10 mouse cellular contexts compared by ENCODE assay signal in genomic region chr11:121740906-121741305, GRCm38 (mm10). TPM values are rescaled to one million over a fixed set of nuclear protein-coding genes. Genes with fewer than 3 reads are reported as not detected.
DNase-seq lines count a peak whose midpoint lies in the region; ATAC-seq lines count a peak whose summit lies in the region.
"Had no signal": no experiment of that assay in that cellular context is flagged by ENCODE, and none has a peak within 500 bp of the region (broad histone marks: within the 10 kb centered on the region; RNA-seq: fewer than 3 reads in every experiment).

No protein-coding gene starts in this region.

- no peak overlapping the region for H3K4me2 ChIP-seq in stomach, embryonic 16.5 days (ENCODE audit: low read depth, low read length)
- H3K4me2 ChIP-seq in midbrain, embryonic 15.5 days = no peak overlapping the region
- H3K4me2 ChIP-seq in neural tube, embryonic 15.5 days = no peak overlapping the region

- H3K9ac ChIP-seq in stomach, embryonic 16.5 days (ENCODE audit: low read length) = no peak overlapping the region
- H3K9ac ChIP-seq in midbrain, embryonic 15.5 days = no peak overlapping the region
- no peak overlapping the region for H3K9ac ChIP-seq in neural tube, embryonic 15.5 days (replicated peaks)

- no peak overlapping the region for H3K4me3 ChIP-seq in stomach, embryonic 16.5 days (replicated peaks; ENCODE audit: low read length)
- H3K4me3 ChIP-seq in midbrain, embryonic 15.5 days = no peak overlapping the region
- H3K4me3 ChIP-seq in neural tube, embryonic 15.5 days (replicated peaks) = no peak overlapping the region

- no peaks in the 10 kb centered on the region for H3K9me3 ChIP-seq in stomach, embryonic 16.5 days (replicated peaks; ENCODE audit: control insufficient read depth, low read length)
- H3K9me3 ChIP-seq in midbrain, embryonic 15.5 days = no peaks in the 10 kb centered on the region
- no peaks in the 10 kb centered on the region for H3K9me3 ChIP-seq in neural tube, embryonic 15.5 days (replicated peaks)

- peaks cover 8% of the 10 kb centered on the region for H3K4me1 ChIP-seq in stomach, embryonic 16.5 days (ENCODE audit: control insufficient read depth, insufficient read depth, low read length)
- H3K4me1 ChIP-seq in midbrain, embryonic 15.5 days = no peaks in the 10 kb centered on the region
- H3K4me1 ChIP-seq in neural tube, embryonic 15.5 days = peaks cover 5% of the 10 kb centered on the region; the same call in 1 of the 2 replicates

- DNase-seq in ovary, adult 18-20 months (ENCODE audit: low spot score) = peak; percentile 17
- no peak for DNase-seq in ovary, postnatal 10 days (ENCODE audit: low spot score)
- peak; percentile 41 for DNase-seq in fibroblast of lung, adult 2 months (ENCODE audit: low read depth)
- DNase-seq in lung, adult 18-20 months = peak; percentile 80 to 81
- DNase-seq: cerebellum, adult 9-11 months had no signal

- 27% methylated on average over 1 of the region's 1 CpGs for WGBS in stomach, embryonic 16.5 days
- WGBS in midbrain, embryonic 15.5 days = 78% methylated on average over 1 of the region's 1 CpGs
- WGBS in neural tube, embryonic 15.5 days = 55% methylated on average over 1 of the region's 1 CpGs

- peak overlapping the region; percentile 76 for H3K27ac ChIP-seq in stomach, embryonic 16.5 days (ENCODE audit: low read length)
- H3K27ac ChIP-seq in midbrain, embryonic 15.5 days = no peak overlapping the region
- no peak overlapping the region; the same call in 1 of the 2 replicates for H3K27ac ChIP-seq in neural tube, embryonic 15.5 days (replicated peaks)
- H3K27ac ChIP-seq: kidney, postnatal 0 days had no signal

- ATAC-seq in stomach, embryonic 16.5 days (ENCODE audit: insufficient read depth, low FRiP score) = peak; percentile 81
- ATAC-seq in midbrain, embryonic 15.5 days (replicated peaks) = no peak
- no peak for ATAC-seq in neural tube, embryonic 15.5 days (ENCODE audit: low FRiP score)
- ATAC-seq: forebrain, embryonic 16.5 days had no signal

- no peaks in the 10 kb centered on the region for H3K36me3 ChIP-seq in stomach, embryonic 16.5 days (ENCODE audit: control insufficient read depth, insufficient read depth, low read length)
- no peaks in the 10 kb centered on the region for H3K36me3 ChIP-seq in midbrain, embryonic 15.5 days (replicated peaks)
- H3K36me3 ChIP-seq in neural tube, embryonic 15.5 days = no peaks in the 10 kb centered on the region

- no peaks in the 10 kb centered on the region for H3K27me3 ChIP-seq in stomach, embryonic 16.5 days (ENCODE audit: control insufficient read depth, insufficient read depth, low read length)
- H3K27me3 ChIP-seq in midbrain, embryonic 15.5 days (replicated peaks) = no peaks in the 10 kb centered on the region
- H3K27me3 ChIP-seq in neural tube, embryonic 15.5 days (replicated peaks) = no peaks in the 10 kb centered on the region

RNA-seq across cellular contexts. Expression of gene Metrnl, which starts 39.6 kb away (rescaled TPM):
- 38.5 and 48.1 TPM in 2 replicates for polyA plus RNA-seq in stomach, embryonic 16.5 days (2015; fragmentation: Nextera tagmentation; extraction: Ambion mirVana)
- polyA plus RNA-seq in midbrain, embryonic 15.5 days (2015; fragmentation: Nextera tagmentation; extraction: Ambion mirVana) = 14.1 and 16.7 TPM in 2 replicates
- 23.4 and 24.9 TPM in 2 replicates for polyA plus RNA-seq in neural tube, embryonic 15.5 days (2015; fragmentation: Nextera tagmentation; extraction: Ambion mirVana)
